Mouse (Mus musculus) E14TG2a.4 (cell line): Measurements from ENCODE around the gene B3galnt1.

Source experiments
- CTCF ChIP-seq: conservative IDR thresholded peaks from 2 replicates; pipeline ENCODE4 v1.5.1; 2014; ENCODE audit warnings: low read length
- POU5F1 ChIP-seq: IDR thresholded peaks from 2 replicates; pipeline ENCODE4 v1.6.1; 2014; ENCODE audit warnings: low read length, borderline replicate concordance

- TF ChIP-seq CTCF: no peak
- no peak for TF ChIP-seq POU5F1
These were observed 66.1 kb downstream of the B3galnt1 start for GRCm38 (mm10) chr3:69532687-69533086.
